Mouse (Mus musculus) CD4-positive, CD25-positive, alpha-beta regulatory T cell, adult 9 weeks (primary cell): ENCODE results near the gene Zfp956. TPM values are rescaled to one million over a fixed set of nuclear protein-coding genes. Genes with fewer than 3 reads are reported as not detected.

Source experiments
- polyA plus RNA-seq: library from polyadenylated mRNA; unstranded; fragments of 100-300 nt; shearing (Covaris generic); gene quantifications from one replicate; pipeline ENCODE4 v1.2.1, GENCODE M21; 2017

The Zfp956 gene
- 31.4 TPM for polyA plus RNA-seq

DNA sequence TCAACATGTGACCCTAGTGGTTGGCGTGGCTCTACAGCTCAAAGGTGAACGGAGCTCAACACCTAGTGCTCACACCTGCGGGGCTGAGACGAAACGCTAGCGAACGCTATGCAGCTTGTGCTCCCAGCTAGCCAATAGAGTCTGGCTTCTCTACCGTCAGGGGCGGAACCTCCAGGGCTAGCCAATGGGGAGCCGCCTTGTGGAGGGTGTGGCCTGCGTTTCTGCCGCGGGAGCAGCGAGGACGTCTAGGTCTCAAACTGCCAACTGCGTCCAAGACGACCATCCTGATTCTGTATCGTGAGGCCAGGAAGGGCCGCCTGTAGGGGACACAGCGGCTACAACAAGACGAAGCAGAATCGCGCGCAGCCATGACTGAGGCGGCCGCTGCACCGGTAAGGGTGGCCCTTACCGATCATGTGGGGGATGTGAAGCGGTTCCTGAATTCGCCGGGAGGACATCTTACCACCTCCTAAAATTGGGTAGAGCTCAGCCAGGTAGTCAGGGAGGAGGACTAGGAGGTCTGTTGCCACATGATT, at the start of gene Zfp956:
TSS of gene Zfp956 (plus strand) at position 200 of the 536 bp plus-strand sequence.

DNA sequence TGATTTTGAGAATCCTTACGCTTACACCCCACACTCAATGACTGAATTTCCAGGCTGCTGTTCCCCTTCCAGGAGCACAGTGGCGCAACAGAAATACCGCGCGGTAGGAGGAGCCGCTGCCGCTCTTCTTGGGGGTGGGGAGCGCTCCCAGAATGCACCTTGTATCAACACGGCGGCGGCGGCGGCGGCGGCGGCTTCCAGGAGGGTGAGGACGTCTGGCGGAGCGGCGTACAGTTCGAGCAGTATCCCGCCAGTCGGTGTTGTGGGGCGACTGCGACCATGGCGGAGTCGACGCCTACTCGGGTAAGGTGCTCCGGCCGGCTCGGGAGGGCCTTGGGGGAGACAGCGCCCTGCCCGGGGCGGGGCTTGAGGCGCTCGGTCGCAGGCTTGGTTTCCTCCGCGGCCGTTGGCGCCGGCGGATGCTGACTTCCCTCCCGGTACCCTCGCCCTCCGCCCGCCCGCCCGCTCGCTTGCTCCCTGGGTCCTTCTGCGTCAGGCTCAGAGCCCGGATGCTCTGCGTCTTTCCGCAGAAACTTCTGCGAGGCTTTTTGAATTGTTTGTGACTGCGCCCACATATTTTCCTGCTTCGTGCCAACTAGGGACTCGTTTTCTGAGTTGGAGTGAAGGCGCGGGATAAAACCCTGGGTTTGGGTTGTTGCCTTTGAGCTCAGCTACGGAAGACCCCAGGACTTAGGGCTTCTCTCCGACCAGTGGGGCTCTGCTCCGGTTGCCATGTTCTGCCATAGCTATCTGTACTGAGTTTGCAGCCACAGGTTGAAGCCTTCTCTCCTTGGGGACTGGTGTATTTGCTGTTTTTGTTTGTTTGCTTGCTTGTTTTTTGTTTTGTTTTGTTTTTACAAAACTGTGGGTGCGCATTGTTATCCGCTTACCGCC, 32.5 kb upstream of the Zfp956 start, which contains the start of gene Zfp212:
TSS of gene Zfp212 (plus strand) at position 30 of the 894 bp plus-strand sequence.

Other genes with a start within 250 kb of the Zfp956 start
- 160 TPM for gene Pdia4, start 140.0 kb upstream of the Zfp956 start, polyA plus RNA-seq
- gene Zfp786, start 122.5 kb upstream of the Zfp956 start, polyA plus RNA-seq, result not detected
- 20.6 TPM for gene Zfp398, start 117.7 kb upstream of the Zfp956 start, polyA plus RNA-seq
- gene Zfp282, start 76.2 kb upstream of the Zfp956 start, polyA plus RNA-seq, result 3.5 TPM
- 22.8 TPM for gene Zfp212, start 32.9 kb upstream of the Zfp956 start, polyA plus RNA-seq
- gene Zfp777, start 95.5 kb downstream of the Zfp956 start, polyA plus RNA-seq, result 1.9 TPM
- gene Zfp746, start 133.2 kb downstream of the Zfp956 start, polyA plus RNA-seq, result 3.5 TPM